Mouse (Mus musculus) ES-Bruce4 (cell line): ENCODE measurements around the gene Irf2.

Experiments used
- CTCF ChIP-seq: IDR thresholded peaks from one replicate; pipeline ENCODE4 v1.8.1; 2011; ENCODE audit warnings: low read depth, low read length
- POLR2A ChIP-seq: IDR thresholded peaks from one replicate; pipeline ENCODE4 v1.8.1; 2011; ENCODE audit warnings: low read length; ENCODE audit not compliant: insufficient read depth

DNA sequence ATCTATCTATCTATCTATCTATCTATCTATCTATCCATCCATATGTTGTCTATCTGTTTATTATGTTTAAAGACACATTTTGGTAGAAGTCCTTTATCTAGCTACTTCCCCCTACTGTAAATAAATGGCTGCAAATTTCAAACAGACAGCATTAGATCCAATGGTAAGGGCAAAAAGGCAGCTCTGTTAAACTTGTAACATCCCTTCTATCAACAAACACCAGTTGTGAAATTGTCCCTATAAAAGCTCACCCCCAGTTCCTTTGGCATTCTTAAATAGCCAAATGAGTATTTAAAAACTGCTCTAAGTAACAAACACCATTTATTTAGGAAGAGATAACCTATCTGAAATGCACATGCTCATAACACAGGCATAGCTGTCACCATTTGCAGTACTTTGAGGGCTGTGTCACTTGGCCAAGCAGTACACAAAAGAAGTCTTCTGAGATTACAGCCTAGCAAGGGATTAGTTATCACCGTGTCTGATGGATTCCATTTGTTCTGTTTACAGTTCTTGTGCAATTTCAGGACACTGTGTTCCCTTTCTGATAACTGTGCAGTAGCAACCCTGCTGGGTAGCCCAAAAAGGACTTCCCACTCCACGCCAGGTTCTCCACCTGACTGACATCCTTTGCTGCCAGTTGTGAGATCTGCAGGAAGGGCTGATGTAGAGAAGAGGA, 136.2 kb downstream of the Irf2 start:
- TF ChIP-seq POLR2A (no peak), CTCF (no peak)
